Mouse (Mus musculus) left cerebral cortex, postnatal 14 days (tissue): ENCODE results near the gene Slc44a5. TPM values are rescaled to one million over a fixed set of nuclear protein-coding genes. Genes with fewer than 3 reads are reported as not detected.
"Not testable (repeated sequence)": the region's sequence is repeated elsewhere in the genome, so short reads cannot be mapped to it uniquely, and the experiment has no call there.

ENCODE experiments used
- DNase-seq, 2 experiments: peaks; one replicate each; pipeline ENCODE4 v3.0.0; 2021 to 2022; ENCODE audit warnings: low spot score in 2 of 2, mixed read lengths in 1 of 2
- intact Hi-C: fragments of 180-260 bp; cut with DNase I; formaldehyde crosslinking; loops from one replicate; pipeline ENCODE4 v1.15.1; 2025
- total RNA-seq, 2 experiments: library from RNA; stranded (reverse); gene quantifications; 2 replicates each; pipeline ENCODE4 v1.2.3; 2021

Gene Slc44a5
- total RNA-seq, 2 experiments from 2014 or later = 12.5 to 13.9 TPM

DNA sequence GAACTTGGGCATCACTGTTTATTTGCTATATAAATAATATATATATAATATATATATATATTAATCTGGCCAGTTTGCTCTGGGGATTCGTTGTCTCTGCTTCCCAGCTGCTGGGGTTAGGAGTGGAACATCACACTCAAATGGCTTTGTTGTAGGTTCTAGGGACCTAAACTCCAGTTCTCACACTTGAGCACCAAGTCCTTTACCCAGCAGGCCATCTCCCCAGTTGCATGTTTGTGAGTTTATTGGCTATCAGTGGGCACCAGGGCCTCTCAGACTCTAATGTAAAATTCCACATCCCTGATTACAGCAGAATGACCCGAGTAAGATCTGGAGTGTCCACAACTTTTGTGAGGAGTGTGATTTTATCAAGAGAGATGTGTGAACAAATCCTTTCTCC, 161.5 kb downstream of the Slc44a5 start:
- DNase-seq = no peak
- intact Hi-C loops = no loop called here

DNA sequence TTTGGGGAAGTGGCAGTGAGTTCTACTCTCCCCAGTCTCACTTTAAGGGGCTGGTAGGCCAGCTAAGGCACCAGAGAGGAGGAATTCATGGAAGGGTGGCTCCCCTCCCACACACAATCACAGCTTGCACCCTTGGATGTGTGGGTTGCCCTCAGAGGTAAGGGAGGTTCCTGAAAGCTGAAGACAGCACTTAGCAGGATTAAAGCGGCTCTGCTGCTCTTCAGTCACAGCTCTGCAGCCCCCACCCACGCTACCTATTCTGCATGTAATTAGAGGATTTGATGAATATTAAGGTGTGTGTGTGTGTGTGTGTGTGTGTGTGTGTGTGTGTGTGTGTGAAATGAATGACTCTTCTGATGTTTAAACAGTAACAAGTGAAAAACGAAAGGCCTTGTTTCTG, 163.3 kb downstream of the Slc44a5 start:
- DNase-seq = peak in 1 of 2 experiments; percentile 23
- intact Hi-C loops = no loop called here

DNA sequence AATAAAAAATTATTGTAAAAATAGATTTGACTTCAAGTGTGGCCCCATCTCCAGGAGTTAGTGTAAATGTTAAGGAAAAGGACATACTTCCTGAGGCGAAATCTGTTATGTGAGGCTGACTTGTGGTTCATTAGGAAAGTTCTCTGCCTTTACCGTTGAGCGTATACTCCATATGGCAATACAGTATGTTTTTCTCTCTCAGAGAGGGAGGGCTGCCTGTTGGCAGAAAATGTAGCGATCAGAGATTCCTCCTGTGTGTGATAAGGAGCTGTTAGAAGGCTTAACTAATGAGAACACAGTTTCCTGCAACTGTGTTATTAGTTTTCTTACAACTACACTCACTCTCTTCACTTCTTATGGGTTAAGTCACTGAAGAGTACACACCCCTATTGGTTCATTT, 168.1 kb downstream of the Slc44a5 start:
- intact Hi-C loops = no loop called here
- no peak for DNase-seq

DNA sequence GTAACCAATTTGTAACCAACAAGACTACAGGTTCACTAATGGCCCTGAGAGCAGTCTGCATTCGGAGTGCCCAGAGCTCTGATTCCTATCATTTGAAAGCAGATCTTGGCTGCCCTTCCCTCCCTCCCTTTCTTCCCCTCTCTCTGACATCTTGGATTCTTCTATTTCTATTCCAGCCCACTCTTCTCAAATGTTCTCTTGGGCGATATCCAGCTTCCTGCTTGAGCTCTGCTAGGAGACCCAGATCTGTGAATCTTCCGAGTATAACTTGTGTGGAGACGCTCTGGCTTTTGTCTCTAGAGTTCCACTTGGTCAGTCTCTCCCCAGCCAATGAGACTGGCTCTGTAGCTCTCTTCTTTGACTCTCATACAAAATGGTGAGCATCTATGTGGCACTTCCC, 169.4 kb downstream of the Slc44a5 start:
- peak; percentile 26 to 41 for DNase-seq
- intact Hi-C loops = no loop called here

DNA sequence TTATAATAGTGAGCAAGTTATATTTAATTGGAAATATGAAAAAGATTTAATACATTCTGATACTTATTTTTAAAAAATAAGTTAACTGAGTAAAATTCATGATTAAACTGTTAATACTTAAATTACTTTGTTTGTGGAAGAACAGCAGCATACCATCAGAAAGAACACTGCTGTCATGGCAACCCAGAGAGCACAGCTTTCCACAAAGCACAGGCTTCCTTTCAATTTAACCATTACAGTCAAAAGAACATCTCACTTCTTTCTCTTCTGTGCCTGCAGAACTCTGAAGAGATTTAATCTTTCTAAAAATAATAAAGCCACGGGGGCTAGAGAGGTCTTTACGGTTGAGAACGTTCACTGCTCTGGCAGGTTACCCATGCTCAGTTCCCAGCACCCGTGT, 172.5 kb downstream of the Slc44a5 start:
- no peak for DNase-seq
- intact Hi-C loops = no loop called here

DNA sequence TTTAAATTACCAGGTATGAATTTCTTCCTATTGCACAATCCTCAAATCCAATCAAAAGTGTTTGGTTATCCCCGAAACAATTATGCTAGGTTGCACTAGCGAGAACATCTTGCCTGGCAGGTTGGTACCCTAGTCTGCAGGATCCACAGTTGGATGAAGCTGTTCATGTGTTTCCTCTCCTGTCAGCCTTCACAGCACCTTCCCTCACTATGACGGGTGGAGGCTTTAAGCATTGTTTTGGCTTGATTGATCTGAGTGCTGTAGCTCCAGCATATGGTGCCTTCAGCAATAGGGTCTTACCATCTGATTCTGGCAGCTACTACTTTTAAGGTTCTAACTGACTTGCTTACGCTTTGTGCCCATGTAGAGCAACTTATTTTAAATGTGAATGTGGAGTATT, 176.5 kb downstream of the Slc44a5 start:
- no peak for DNase-seq
- intact Hi-C loops = no loop called here

DNA sequence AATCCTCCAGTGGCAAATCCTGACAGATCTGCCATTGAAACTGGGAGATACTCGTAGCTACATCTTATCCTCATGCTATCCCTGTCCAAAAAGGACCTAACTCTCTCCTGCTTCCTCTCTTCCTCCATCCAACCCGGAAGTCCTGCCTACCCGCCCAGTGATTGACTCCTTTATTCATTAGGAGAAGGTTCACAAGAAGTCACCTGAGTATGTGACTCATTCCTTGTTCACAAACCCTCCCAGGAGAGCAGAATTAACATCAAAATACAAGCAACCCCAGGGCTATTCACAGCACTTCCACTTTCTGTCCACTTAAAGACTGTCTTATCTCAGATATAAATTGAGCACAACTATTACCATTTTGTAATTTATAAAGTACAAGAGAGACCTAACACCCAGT, 180.3 kb downstream of the Slc44a5 start:
- intact Hi-C loops = not testable (repeated sequence)

DNA sequence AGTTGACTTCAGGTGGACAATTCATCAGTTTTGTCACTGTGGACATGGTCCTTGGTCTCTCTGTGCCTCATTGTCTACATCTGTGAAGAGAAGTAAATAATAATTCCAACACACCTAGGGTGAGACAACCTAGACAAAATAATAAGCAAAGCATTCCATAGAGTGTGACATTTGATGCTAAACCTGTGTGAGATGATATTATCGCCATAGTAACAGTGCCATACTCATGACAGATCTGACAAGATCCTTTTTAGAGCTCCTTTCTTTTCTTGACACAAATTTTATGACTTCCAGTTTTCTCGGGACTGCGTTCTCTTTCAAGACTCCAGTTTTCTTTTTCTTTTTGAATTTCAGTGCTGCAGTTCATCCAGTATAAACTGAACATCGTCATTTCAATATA, 192.6 kb downstream of the Slc44a5 start:
- DNase-seq = no peak
- intact Hi-C loops = no loop called here

More for the DNA sequence above, 180.3 kb downstream of the Slc44a5 start:
- not testable (repeated sequence) for DNase-seq

DNA sequence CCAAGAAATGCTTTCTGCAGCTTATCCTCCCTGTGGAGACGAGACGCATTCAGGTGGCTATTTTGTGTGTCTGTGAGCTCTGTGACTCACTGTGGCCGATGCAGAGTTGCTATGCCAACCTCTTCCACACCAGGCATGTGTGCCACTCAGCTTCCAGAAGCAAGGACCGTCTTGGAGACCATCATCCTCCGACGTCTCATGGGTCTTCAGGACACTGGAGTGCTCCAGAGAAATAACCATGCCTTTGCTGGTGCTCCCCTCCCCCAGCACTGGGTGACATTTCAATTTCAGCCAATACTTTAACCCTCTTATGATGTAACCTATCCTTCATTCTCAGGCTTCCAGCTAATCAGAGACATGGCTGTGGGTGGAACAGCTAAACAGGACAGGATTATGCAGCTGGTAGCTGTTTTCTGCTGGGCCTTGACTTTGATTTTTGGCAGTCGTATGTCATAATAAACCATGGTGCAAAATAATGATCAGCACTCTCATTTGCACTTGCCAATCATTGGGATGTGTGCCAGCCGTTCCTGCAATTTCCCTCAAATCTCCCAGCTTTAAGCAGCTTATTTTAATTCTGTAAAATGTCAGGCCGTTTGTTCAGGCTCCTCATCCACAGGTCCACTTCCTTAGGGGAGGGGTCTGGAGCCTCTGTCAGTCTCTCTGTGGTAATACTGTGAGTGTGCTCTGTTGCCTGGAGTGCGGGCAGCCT, 198.8 kb downstream of the Slc44a5 start:
- DNase-seq = peak; percentile 59
- intact Hi-C loops = no loop called here

DNA sequence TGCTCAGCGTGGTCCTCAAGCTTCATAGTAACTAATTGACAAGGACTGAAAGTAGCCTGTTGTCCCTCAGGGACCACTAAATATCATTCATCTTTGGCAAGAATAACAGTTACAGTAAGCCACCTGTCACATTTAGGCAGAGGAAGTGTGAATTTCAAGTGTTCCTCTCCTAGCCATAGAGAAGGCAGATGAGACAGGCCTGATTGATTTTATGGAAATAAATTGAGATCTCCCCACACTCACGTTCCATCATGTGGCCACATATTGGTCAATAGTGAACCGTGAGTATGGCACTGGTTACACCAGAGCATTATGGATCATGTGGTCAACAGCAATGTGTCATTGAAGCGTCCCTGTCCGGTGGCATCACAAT, 199.3 kb downstream of the Slc44a5 start:
- no peak for DNase-seq
- intact Hi-C loops = no loop called here

DNA sequence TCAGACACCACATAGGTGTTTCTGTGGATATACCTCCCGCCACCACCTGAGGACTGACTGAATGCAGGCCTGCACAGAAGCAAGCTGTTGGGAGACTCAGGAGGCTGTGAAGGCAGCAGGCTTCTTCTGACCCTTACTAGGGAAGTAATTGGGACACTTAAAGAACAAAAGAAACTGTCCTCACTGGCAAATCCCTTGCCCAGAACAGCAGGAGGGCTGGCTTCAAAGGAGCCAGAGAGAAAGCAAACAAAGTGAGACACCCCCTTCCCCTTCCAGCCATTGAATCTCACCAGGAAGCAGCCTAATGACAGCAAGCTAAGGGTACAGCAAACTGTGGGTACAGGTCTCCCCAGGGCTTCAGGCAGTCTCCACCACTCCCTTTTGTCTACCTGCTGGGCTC, 200.3 kb downstream of the Slc44a5 start:
- intact Hi-C loops = no loop called here
- no peak for DNase-seq

DNA sequence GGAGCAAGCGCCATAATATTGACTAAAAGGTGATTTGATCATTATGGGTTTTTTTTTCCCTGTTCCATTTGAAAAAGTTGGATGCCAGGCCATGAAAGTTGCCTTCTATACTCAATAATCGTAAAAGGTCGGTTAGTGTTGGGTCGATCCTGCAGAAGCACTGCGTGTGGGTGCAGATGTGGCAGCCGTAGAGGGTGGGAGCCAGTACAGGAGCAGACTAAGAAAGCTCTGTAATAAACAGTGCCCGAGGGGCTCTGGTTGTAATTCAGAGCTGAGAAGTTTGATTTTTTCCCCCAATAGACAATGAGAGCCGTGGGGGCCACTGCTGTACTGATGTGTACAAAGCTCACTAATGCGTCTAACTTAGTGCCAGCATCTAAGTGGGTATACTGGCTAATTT, 200.8 kb downstream of the Slc44a5 start:
- DNase-seq = no peak
- intact Hi-C loops = no loop called here

DNA sequence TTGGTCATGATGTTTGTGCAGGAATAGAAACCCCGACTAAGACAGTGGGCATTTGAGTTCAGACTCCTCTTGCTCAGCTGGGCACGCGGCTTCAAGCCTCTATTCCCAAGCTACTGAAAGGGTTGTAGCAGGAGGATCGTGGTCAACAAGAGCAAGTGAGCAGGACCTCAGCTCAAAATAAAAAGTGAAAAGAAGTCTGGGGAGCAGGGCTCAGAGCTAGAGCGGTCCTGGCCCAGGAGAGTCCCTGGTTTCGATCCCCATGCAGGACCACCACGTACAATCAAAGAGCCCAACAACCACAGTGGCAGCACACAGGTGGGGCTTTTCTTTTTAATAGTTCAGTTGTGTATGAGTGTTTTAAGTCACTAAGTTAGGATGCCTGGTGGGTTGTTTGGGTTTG, 201.5 kb downstream of the Slc44a5 start:
- intact Hi-C loops = no loop called here
- no peak for DNase-seq

DNA sequence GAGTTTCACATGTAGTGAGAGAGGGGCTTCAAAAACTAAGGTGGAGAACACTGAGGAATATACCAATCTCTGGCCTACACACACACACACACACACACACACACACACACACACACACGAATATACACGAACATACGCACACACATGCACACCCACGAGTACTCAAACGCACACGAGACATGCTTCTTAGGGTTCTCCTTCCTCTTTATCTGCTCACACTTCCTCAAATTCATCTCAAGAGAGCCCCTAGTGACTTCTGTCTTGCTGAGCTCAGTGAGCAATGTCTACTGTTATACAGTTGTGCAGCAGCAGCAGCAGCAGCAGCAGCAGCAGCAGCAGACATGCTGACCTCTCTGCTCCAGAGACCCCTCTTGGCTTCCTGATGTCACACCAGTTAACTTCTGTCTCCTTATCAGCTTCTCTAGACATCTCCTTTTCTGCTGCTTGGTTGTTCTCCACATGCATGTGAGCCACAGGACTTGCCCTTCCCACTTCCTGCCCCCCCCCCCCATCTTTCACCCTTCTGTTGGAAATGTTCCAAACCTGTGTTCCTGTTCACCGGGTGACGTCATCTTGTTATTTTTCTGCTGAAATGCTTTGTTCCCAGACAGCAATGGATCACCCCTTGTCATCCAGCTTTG, 204.5 kb downstream of the Slc44a5 start:
- DNase-seq = no peak
- intact Hi-C loops = no loop called here

DNA sequence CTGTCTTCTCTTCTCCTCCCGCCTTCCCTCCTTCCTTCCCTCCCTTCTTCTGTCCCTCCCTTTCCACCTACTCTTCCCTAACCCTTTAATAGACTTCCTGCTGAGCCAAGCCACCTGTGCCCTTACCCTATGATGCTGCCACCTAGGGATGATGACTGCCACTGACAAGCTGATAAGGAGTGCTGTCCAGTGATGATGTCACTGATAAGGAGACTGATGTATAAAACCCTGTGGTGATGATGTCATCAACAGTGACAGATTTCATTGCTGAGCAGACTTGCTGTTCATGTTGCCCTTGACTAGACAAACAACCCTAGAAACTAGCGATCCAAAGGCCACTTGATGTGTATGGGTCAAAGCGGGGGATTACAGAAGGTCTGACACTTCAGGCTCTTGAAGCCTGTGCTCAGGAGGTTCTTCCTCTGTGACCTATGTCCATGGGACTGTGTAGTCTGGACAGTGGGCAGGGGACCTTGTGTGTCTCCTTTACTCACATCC, 206.2 kb downstream of the Slc44a5 start:
- no peak for DNase-seq
- intact Hi-C loops = no loop called here

DNA sequence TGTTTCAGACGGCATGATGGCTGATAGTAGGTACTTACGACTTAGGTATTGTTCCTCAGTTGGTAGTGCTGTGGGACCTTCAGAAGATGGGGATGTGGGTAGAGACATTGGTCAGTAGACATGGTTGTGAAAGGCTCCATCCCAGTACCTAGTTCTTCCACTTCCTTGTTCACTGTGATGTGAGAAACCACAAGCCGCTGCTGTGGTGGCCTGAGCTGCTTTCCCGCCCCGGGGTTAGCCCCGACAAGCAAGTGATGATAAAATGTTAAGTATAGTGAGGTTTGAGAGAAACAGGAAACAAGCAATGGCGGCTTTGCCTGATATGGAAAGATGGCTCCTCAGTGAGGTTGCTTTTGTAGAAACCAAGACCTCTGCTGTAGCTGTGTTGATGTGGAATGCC, 209.8 kb downstream of the Slc44a5 start:
- intact Hi-C loops = no loop called here
- DNase-seq = no peak

DNA sequence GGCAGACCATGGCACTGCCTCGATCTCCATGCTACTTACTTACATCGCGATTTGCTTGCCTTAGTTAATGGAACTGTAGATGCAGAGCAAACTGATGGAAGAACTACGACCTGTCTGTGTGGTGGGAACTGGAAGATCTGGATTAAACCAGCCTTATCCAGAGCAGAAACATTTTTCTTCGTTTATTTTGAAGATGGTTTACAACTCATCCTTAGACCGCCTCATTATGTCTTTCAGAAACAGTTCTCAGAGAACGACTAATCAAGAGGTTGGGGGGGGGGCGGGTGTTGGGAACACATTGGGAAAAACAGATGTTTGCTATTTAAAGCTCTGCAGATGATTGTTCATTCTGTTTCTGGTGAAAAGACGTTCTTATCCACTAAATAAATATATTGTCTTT, 210.7 kb downstream of the Slc44a5 start:
- intact Hi-C loops = no loop called here
- no peak for DNase-seq

DNA sequence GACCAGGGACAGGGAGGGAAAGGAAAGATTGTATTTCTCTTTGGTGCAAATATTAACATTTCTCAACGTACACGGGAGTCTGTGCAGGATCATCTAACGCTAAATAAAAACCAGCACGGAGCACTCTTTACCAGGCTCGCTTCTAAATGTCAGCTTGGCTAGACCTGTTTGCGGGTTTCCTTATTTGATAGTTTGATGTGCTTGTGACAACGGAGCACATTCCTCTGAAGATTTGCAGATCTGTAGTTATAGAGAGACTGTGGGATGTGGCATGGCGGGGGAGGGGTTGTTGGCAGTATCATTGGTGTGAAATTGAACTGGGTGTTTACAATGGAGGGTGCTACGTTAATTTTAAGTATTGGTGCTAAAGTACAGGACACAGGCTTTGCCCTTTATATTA, 215.4 kb downstream of the Slc44a5 start:
- intact Hi-C loops = no loop called here
- peak in 1 of 2 experiments; percentile 10 for DNase-seq

DNA sequence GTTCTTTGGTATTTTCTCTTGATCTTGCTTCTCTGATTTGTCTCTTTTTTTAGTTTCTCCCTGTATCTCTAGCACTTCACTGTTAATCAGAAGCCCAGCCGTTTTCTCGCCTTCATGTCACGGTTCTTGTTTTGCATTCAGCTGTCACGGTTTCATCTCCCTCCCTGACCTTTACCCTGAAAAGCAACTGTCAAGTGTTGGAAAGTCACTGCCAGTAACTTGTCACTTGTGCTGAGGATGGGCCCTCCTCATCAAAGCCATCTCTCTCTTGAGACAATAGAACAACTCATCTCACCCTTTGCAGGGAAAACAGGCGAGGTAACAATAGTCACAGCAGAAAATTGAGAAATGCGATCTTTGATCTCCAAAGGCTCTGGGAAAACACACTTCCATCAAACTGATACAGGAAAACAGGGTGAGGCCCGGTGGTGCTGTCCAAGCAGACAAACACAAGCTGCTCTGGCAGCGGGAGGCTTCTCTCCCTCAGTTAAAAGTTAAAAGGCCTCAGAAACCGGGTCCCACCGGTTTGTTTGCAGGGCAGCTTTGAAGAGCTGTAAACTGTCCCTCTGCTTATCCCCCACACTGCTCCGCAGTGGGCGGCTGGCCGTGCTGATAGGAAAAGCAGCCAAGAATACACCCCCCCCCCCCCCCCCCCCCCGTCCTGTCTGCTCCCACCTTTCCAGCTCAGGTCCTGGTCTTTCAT, 219.2 kb downstream of the Slc44a5 start:
- no peak for DNase-seq
- intact Hi-C loops = no loop called here

DNA sequence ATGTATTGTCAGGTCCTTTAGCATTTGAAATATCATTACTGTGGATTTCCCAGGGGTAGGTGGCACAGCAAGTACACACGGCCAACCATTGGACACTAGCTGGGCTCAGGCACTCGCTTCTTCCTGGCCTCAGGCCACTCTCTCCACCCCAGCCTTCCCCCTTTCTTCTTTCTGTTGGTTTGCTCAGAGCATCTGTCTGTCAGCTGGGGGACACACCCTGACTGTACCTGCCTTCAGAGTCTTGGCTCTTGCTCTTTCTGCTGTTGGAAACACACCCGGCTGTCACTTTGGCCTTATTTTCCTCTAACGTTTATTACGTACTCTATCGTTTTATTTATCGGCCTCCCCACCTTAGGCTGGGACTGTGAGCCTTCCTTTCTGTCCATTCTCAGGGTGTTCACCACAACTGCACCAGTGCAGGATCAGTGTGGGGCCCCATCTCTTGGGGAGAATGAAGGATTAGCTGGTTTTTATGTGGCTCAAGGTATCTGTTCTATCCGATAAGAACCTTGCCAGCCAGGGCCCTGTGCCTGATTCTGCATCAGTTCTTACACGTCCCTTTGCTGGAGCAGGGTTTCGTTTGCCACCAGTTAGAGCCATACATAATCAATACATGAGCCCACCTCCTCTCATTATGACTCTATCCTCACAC, 220.1 kb downstream of the Slc44a5 start:
- DNase-seq = no peak
- intact Hi-C loops = no loop called here
